Mouse (Mus musculus): ENCODE measurements around the gene Aox3. TPM values are rescaled to one million over a fixed set of nuclear protein-coding genes. Genes with fewer than 3 reads are reported as not detected.
A peak's percentile ranks its signal among the peaks of the same experiment; 100 is the strongest.

The Aox3 gene
- polyA plus RNA-seq, 1 experiment = 1.5 TPM

DNA sequence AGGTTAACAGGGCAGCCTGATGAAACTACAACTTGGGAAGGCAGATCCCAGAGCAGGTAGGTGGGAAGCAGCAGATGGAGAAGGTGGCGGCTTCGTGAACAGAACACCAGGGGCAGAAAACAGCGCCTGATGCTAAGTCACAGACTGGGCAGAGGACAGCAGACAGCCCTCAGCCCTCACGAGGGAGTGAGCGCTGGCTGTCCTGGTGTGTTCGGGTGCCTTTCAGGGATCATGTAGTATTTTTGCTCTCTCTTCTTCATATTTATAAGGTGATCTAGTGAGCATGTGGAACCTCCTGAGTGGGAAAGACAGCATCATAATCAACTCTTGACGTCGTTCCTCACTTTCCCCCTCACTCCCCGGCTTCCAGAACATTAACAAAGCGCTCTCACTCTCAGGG is 33.1 kb downstream of the Aox3 start:
- H3K27me3 ChIP-seq (ENCODE audit: control insufficient read depth, insufficient read depth, low read length, poor library complexity, severe bottlenecking) = 0 out of 2 replicates have a peak, but pooled peaks cover 1% of the 10 kb centered on the region
- H3K36me3 ChIP-seq (ENCODE audit: control insufficient read depth, insufficient read depth, low read length, poor library complexity, severe bottlenecking) = no peaks in the 10 kb centered on the region
- no peak overlapping the region for H3K4me3 ChIP-seq (ENCODE audit: low read depth, low read length)
- TF ChIP-seq POLR2A (IDR thresholded peaks at IDR 0.05; ENCODE audit: insufficient read depth, low read length) = no peak
- TF ChIP-seq CTCF (IDR thresholded peaks at IDR 0.05; ENCODE audit: low read depth, low read length) = no peak
- no peak for TF ChIP-seq EP300 (IDR thresholded peaks at IDR 0.05; ENCODE audit: insufficient read depth, low read depth, low read length)
- H3K4me1 ChIP-seq (ENCODE audit: control insufficient read depth, insufficient read depth, low read length) = no peaks in the 10 kb centered on the region
- H3K27ac ChIP-seq (ENCODE audit: insufficient read depth, low read length) = no peak overlapping the region
- no peaks in the 10 kb centered on the region for H3K9me3 ChIP-seq (replicated peaks; ENCODE audit: control insufficient read depth, insufficient read depth, low read length, poor library complexity, severe bottlenecking)
- H3K9ac ChIP-seq (ENCODE audit: low read depth, poor library complexity, severe bottlenecking) = no peak overlapping the region

DNA sequence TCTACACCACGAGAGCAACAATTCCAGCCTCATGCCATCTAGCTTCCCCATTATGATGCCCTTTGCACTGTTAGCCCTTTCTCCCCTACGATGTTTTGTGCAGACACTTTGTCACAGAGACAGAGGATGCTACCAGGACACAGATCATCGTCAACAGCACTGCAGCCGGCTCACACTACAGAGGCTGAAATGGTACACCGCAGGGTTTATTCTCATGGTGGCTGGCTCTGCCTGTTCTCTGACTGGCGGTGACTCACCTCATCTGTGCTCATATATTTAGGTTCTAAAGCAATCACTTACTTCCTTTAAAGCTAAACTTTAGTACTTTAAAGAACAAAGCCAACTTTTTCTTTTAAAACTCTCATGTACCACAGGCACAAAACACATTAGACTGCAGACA is 34.8 kb downstream of the Aox3 start:
- no peaks in the 10 kb centered on the region for H3K4me1 ChIP-seq (ENCODE audit: control insufficient read depth, insufficient read depth, low read length)
- no peaks in the 10 kb centered on the region for H3K9me3 ChIP-seq (replicated peaks; ENCODE audit: control insufficient read depth, insufficient read depth, low read length, poor library complexity, severe bottlenecking)
- H3K27ac ChIP-seq (ENCODE audit: insufficient read depth, low read length) = no peak overlapping the region
- TF ChIP-seq EP300 (IDR thresholded peaks at IDR 0.05; ENCODE audit: insufficient read depth, low read depth, low read length) (no peak), POLR2A (IDR thresholded peaks at IDR 0.05; ENCODE audit: insufficient read depth, low read length) (no peak)
- no peak overlapping the region for H3K4me3 ChIP-seq (ENCODE audit: low read depth, low read length)
- H3K36me3 ChIP-seq (ENCODE audit: control insufficient read depth, insufficient read depth, low read length, poor library complexity, severe bottlenecking) = no peaks in the 10 kb centered on the region
- H3K9ac ChIP-seq (ENCODE audit: low read depth, poor library complexity, severe bottlenecking) = no peak overlapping the region
- H3K27me3 ChIP-seq (ENCODE audit: control insufficient read depth, insufficient read depth, low read length, poor library complexity, severe bottlenecking) = no peaks in the 10 kb centered on the region

DNA sequence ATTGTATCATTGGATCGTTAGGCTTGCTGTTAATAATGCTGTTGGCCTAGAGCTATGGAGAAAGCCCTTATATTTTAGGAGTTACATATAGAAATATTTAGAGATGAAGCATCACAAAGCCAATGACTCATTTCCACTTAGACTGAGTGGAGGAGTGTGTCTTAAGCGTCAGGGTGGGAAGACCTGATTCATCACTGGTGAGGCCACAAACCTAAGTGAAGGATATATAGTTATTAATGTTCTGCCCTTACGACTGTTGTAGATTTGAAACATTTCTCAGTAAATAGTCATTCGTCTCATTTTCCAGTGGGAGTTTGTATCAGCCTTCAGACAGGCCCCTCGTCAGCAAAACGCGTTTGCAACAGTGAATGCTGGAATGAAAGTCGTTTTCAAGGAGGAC is 39.3 kb downstream of the Aox3 start:
- Histone ChIP-seq H3K9ac (ENCODE audit: low read depth, poor library complexity, severe bottlenecking) (no peak overlapping the region), H3K36me3 (ENCODE audit: control insufficient read depth, insufficient read depth, low read length, poor library complexity, severe bottlenecking) (no peaks in the 10 kb centered on the region), H3K4me3 (ENCODE audit: low read depth, low read length) (no peak overlapping the region), H3K27me3 (ENCODE audit: control insufficient read depth, insufficient read depth, low read length, poor library complexity, severe bottlenecking) (no peaks in the 10 kb centered on the region), H3K27ac (ENCODE audit: insufficient read depth, low read length) (no peak overlapping the region), H3K9me3 (replicated peaks; ENCODE audit: control insufficient read depth, insufficient read depth, low read length, poor library complexity, severe bottlenecking) (no peaks in the 10 kb centered on the region), H3K4me1 (ENCODE audit: control insufficient read depth, insufficient read depth, low read length) (no peaks in the 10 kb centered on the region)
- no peak for TF ChIP-seq POLR2A (IDR thresholded peaks at IDR 0.05; ENCODE audit: insufficient read depth, low read length)
- no peak for TF ChIP-seq EP300 (IDR thresholded peaks at IDR 0.05; ENCODE audit: insufficient read depth, low read depth, low read length)
- no peak for TF ChIP-seq CTCF (IDR thresholded peaks at IDR 0.05; ENCODE audit: low read depth, low read length)

DNA sequence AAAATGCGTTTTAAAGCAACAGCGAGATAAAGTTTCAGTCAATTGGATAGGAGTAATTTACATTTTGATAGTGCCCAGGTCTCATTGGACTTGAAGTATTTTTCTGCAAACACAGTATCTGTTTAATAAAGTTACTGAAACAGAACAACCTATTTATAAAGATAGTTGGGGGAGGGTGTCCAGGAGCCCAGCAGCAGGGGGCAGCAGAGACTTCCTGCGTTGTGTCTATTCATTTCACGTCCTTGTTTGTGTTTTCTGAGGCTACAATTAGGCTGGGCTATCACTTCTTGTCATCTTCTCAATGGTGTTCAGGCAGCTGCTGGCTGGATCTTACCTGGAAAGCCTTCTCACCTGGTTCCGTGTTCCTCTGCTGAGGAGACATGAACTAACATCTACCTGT is 43.8 kb downstream of the Aox3 start:
- Histone ChIP-seq H3K36me3 (ENCODE audit: control insufficient read depth, insufficient read depth, low read length, poor library complexity, severe bottlenecking) (no peaks in the 10 kb centered on the region), H3K4me3 (ENCODE audit: low read depth, low read length) (no peak overlapping the region), H3K4me1 (ENCODE audit: control insufficient read depth, insufficient read depth, low read length) (no peaks in the 10 kb centered on the region), H3K9me3 (replicated peaks; ENCODE audit: control insufficient read depth, insufficient read depth, low read length, poor library complexity, severe bottlenecking) (no peaks in the 10 kb centered on the region), H3K27me3 (ENCODE audit: control insufficient read depth, insufficient read depth, low read length, poor library complexity, severe bottlenecking) (no peaks in the 10 kb centered on the region), H3K27ac (ENCODE audit: insufficient read depth, low read length) (no peak overlapping the region), H3K9ac (ENCODE audit: low read depth, poor library complexity, severe bottlenecking) (no peak overlapping the region)
- TF ChIP-seq CTCF (IDR thresholded peaks at IDR 0.05; ENCODE audit: low read depth, low read length) (peak; percentile 70), POLR2A (IDR thresholded peaks at IDR 0.05; ENCODE audit: insufficient read depth, low read length) (no peak)

DNA sequence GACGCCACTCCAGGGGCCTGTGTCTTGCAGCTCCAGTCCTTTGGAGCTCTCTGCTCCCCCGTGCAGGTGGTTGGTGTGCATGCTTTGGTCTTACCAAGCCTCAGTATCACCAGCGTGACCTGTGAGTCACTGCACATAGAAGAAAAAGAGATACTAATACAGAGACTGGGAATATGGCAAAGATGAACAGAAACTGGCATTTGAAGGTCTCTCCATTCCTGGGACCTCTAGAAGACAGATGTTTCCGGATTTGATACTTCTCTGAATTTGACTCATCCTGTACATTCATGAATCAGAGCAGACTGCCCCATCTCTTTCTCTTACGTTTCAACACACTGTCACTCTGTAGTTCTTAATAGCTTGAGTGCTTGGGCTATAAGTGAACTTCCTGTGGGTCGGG is 57.0 kb downstream of the Aox3 start:
- H3K9me3 ChIP-seq (replicated peaks; ENCODE audit: control insufficient read depth, insufficient read depth, low read length, poor library complexity, severe bottlenecking) = no peaks in the 10 kb centered on the region
- no peaks in the 10 kb centered on the region for H3K4me1 ChIP-seq (ENCODE audit: control insufficient read depth, insufficient read depth, low read length)
- no peak overlapping the region for H3K4me3 ChIP-seq (ENCODE audit: low read depth, low read length)
- TF ChIP-seq POLR2A (IDR thresholded peaks at IDR 0.05; ENCODE audit: insufficient read depth, low read length) = no peak
- TF ChIP-seq EP300 (IDR thresholded peaks at IDR 0.05; ENCODE audit: insufficient read depth, low read depth, low read length) = no peak
- no peak for TF ChIP-seq CTCF (IDR thresholded peaks at IDR 0.05; ENCODE audit: low read depth, low read length)
- no peaks in the 10 kb centered on the region for H3K36me3 ChIP-seq (ENCODE audit: control insufficient read depth, insufficient read depth, low read length, poor library complexity, severe bottlenecking)
- H3K27ac ChIP-seq (ENCODE audit: insufficient read depth, low read length) = no peak overlapping the region
- no peak overlapping the region for H3K9ac ChIP-seq (ENCODE audit: low read depth, poor library complexity, severe bottlenecking)
- no peaks in the 10 kb centered on the region for H3K27me3 ChIP-seq (ENCODE audit: control insufficient read depth, insufficient read depth, low read length, poor library complexity, severe bottlenecking)

DNA sequence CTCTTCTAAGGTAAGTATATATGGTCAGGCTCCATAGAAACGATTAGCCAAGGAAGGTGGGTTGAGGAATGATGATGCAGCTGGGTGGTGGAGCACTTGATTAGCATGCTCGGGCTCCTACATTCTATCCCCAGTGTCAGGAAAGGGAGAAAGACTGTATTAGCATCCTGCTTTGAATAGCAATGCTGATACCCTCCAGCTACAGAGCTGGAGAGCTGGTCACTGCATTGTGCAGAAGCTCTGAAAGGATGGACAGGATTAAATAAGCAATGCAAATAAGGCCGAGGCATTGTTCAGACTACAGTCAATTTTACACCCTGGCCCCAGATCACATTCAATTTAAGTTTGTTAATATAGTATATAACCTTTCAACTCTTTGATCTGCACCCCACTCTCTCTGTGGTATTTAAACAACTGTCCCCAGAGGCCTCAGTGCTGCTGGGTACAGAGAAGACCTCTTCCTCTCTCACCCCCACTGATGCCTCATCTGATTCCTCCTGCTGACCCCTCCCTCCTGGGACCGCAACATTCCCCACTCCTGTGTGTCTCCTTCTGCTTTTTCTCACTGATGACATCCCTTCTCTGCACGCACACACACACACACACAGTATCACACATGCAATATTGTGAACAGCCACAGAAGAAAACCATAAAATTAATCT is 75.7 kb downstream of the Aox3 start:
- Histone ChIP-seq H3K9me3 (replicated peaks; ENCODE audit: control insufficient read depth, insufficient read depth, low read length, poor library complexity, severe bottlenecking) (no peaks in the 10 kb centered on the region), H3K4me3 (ENCODE audit: low read depth, low read length) (no peak overlapping the region), H3K36me3 (ENCODE audit: control insufficient read depth, insufficient read depth, low read length, poor library complexity, severe bottlenecking) (no peaks in the 10 kb centered on the region), H3K4me1 (ENCODE audit: control insufficient read depth, insufficient read depth, low read length) (peaks cover 3% of the 10 kb centered on the region), H3K9ac (ENCODE audit: low read depth, poor library complexity, severe bottlenecking) (no peak overlapping the region), H3K27ac (ENCODE audit: insufficient read depth, low read length) (peak overlapping the region; percentile 54), H3K27me3 (ENCODE audit: control insufficient read depth, insufficient read depth, low read length, poor library complexity, severe bottlenecking) (no peaks in the 10 kb centered on the region)
- TF ChIP-seq POLR2A (IDR thresholded peaks at IDR 0.05; ENCODE audit: insufficient read depth, low read length) = no peak
- no peak for TF ChIP-seq CTCF (IDR thresholded peaks at IDR 0.05; ENCODE audit: low read depth, low read length)
- TF ChIP-seq EP300 (IDR thresholded peaks at IDR 0.05; ENCODE audit: insufficient read depth, low read depth, low read length) = peak; percentile 53; the same call in 1 of the 2 replicates

Measured in ES-Bruce4 (cell line).